Mouse (Mus musculus): ENCODE measurements around the gene Cebpe.

- no peak for TF ChIP-seq ZC3H11A (IDR thresholded peaks at IDR 0.05; ENCODE audit: low read depth, low read length)
- no peak for TF ChIP-seq CTCF (IDR thresholded peaks at IDR 0.05 in 2 of 3, conservative IDR thresholded peaks at IDR 0.05 in 1 of 3; ENCODE audit: control insufficient read depth in 1 of 3, insufficient read depth in 1 of 3, low read depth in 2 of 3, low read length in 3 of 3, poor library complexity in 1 of 3, severe bottlenecking in 1 of 3)
- TF ChIP-seq USF2 (IDR thresholded peaks at IDR 0.05; ENCODE audit: borderline replicate concordance in 1 of 2, insufficient read depth in 1 of 2, low read depth in 1 of 2, low read length in 2 of 2): no peak
- TF ChIP-seq GATA1 (IDR thresholded peaks at IDR 0.05; ENCODE audit: low read depth, low read length): no peak
- no peak for TF ChIP-seq GABPA (IDR thresholded peaks at IDR 0.05; ENCODE audit: low read depth, low read length)
- TF ChIP-seq TAL1 (IDR thresholded peaks at IDR 0.05; ENCODE audit: low read length): no peak
- TF ChIP-seq HCFC1 (IDR thresholded peaks at IDR 0.05; ENCODE audit: low read depth, low read length): no peak
- no peak for TF ChIP-seq UBTF (IDR thresholded peaks at IDR 0.05; ENCODE audit: borderline replicate concordance, insufficient read depth, low read depth, low read length)
These were observed 12.4 kb downstream of the Cebpe start for GRCm38 (mm10) chr14:54699586-54699985.
